Mouse (Mus musculus) thymus, postnatal 4 days (tissue): ENCODE data around the gene Lin7c.

Experiments used
- DNase-seq: peaks from one replicate; pipeline ENCODE4 v3.0.0; 2021

The Lin7c gene

DNA sequence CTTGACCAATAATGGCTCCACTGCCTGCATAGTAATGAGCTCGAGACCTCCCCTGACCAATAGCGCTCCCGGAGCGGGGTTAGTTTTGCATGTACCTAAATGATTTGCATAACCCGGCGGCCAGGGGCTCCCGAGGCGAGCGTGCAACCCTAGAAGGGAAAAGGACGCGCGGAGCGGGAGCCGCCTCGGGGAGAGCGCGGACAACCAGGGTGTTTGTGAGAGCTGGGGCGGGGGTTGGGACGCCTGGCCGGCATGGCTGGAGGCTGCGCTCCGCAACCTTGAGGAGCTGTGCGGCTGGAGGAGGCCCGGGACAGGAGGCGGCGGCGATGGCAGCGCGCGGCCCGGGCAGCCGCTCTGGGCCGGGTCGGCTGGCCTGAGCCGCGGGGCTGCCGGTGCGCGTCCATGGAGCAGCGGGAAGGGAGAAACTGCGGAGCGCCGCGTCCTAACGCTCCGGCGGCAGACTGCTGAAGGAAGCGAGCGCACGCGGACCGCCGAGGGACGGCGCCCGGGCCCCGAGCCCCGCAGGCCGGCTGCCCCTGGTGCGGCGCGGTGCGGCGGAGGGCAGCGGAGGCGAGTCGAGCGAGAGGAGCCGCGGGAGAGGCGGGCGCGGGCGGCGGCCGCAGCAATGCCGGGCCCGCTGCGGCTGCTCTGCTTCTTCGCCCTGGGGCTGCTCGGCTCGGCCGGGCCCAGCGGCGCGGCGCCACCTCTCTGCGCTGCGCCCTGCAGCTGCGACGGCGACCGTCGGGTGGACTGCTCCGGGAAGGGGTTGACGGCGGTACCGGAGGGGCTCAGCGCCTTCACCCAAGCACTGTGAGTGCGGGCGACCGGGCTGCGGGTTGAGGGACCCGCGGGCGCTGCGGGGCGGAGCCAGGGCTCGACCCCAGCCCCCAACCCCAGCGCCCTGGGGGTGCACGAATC is 27.1 kb downstream of the Lin7c start, which contains the start of gene Lgr4:
Gene Lgr4 (plus strand): TSS at position 152 of the 918 bp plus-strand sequence.
- DNase-seq: peak; percentile 86

DNA sequence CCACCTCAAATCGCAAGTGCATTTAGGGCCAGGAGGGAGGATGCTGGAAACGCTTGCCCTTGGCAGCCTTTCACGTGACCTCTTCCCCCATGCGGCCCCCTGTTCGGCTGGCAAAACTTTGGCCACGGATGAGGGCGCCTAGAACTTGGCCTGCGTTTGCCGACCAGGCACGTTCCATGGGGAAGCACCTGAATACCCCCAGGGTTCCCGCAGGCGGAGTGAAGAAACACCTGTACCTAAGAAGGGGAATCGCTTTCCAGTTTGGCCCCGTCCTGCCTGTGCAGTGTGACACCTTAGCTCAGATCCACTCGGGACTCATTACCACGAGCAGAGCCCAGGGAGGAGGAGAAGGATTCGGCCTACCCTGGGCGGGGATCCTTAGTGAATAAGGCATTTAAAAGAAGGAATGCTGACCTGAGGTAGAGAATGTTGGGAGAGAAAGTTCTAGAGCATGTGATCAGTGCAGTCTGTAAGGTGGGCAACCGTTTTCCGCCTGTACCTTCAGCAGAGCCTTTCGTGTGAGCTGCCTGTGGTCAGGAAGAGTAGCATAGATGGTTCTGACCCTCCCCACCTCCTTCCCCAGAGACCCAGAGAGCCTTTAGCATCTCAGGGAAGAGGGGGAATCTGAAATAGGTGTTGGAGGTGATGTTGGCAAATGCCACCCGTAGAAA is 28.1 kb downstream of the Lin7c start:
- DNase-seq: no peak

DNA sequence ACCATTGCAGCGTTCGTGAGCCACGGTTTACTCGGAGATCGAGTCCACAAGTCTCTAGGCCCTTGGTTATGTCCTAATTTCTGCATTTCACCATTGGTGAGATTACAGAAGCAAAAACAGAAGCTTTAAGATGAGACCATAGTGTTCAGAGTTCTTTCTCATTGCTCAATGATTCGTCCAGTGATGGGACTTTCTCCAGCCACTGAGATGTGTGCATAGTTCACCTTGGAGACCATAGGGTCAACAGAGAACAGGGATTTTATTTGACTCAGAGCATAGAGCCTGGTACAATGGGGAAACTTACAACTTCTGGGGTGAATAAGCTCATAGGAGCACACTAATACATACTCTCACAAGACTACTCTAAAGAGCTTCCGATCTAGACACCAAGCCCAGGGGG is 29.8 kb downstream of the Lin7c start:
- DNase-seq: no peak

DNA sequence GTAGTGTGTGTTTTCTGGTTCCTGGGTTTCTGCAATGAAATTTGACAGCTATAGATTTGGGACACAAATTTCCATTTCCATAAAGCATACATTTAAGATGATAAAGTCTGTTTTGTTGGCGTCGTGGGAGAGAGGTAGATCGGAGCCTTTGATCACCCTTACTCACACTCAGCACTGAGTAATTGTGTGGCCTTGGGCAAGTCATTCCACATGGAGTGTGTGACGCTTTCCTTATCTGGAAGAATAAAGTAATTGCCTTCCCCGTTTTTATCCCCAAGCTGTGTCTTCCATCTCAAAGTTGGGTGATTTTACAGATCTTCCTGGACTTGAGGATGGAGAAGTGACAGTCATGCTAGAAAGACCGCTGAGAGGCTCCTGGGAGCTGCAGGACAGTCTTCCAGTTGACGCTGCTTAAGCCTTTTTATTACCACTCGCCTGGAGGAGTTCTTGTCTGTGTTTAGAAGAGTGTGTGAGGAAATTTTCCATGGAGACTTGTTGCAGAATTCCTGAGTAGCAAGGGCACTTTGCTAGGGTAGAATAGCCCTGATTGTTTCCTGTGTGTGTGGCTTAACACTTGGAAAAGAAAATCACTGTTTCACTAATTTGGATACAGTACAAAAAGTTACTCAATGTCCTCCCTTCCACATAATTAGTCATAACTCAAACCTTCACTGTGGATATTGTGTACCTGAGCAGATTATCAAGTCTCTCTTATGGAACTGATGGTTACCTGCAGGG is 30.8 kb downstream of the Lin7c start:
- DNase-seq: no peak

DNA sequence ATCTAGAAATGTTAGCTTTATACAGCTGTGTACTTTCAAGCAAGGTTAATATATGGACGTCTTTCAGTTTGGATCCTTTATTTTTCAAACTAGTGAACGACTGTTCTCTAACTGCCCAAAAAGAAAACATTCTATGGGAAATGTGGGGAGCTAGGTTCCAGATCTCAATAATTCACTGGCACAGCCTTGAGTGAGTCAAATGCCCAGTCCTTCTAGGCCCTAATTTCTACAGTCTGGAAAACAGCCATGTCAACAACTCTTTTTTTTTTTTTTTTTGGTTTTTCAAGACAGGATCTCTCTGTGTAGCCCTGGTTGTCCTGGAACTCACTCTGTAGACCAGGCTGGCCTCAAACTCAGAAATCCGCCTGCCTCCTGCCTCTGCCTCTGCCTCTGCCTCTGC is 31.7 kb downstream of the Lin7c start:
- no peak for DNase-seq

DNA sequence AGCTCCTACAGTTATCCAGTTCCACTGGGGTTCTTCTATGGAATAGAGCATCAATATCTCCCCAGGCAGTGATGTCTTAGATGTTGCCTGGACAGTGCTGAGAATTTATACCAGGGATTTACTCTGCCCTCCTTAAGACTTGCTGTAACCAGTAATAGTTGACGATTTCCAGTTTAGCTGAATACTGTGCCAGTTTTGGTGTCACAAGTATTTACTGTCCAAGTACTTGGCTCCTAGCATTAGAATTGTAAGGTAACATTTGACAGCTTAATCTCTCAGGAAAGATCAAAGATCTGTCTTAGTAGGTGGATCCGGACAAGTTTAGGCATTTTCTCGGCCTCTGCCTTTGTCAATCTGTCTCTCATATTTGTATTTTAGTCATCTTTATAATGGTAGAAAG is 32.4 kb downstream of the Lin7c start:
- no peak for DNase-seq

DNA sequence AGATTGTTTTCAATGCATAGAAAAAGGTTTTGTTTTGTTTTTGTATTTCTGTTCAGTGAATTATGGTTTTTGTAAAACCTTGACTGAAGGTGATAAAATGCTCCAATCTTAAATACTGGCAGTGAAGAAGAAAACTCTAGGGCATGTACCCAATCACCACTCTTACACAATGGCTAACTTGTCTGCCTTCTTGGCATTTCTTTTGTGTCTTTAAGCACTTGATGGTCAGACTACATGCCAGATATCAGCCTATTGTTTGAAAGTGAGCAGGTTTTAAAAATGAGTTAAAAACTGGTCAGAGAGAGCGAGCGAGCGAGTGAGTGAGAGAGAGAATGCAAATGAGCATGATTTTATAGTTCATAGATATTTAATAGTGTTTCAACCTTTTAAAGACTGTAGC is 33.3 kb downstream of the Lin7c start:
- DNase-seq: no peak

DNA sequence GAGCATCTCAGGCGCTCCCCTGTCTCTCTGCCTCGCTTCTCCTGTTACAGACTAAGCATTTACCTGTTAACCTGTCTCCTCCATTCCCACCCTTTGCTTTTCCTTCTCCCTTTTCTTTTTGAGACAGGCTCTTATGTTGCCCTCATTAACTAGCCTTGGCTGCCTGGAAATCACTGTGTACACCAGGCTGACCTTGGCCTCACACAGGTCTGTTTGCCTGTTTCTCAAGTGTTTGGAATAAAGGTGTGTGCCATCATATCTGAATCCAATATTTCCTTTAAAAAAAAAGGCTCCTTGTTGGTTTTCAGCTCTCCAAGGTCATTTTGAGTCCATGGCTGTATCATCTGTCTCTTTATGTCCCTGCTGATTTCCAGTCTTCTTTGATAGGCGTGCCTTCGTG is 36.3 kb downstream of the Lin7c start:
- no peak for DNase-seq

DNA sequence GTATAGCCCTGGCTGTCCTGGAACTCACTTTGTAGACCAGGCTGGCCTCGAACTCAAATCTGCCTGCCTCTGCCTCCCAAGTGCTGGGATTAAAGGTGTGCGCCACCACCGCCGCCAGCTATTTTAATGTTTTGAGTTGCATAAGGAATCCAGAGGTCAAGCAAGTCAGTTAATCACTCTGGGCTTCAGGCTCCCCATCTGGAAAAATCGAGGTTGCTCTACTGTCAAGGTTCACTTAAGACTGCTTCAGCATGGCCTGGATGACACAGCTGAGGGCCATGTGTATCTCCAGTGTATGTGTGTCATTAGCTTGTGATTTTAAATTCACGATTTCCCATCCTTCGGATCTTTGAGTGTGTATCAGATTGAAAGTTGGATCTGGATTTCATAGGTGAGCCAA is 36.8 kb downstream of the Lin7c start:
- DNase-seq: no peak

DNA sequence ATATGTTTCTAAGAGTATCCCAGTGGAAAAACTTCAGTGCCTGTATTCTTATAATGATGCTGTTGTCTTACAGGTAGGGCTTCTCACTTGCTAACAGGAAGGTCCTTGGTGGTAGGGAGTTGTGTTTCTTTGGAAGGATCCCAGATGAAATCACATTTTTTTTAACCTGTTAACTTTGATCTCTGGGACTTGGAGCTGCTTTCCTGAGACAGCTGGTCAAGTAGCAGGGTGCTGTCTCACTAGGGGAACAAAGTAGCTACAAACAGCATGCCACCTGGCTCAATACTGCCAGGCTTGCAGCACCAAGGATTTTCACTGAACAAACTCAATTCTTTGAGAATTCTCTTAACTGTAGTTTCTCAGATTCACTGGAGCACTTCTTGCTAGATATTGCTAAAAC is 37.2 kb downstream of the Lin7c start:
- no peak for DNase-seq

DNA sequence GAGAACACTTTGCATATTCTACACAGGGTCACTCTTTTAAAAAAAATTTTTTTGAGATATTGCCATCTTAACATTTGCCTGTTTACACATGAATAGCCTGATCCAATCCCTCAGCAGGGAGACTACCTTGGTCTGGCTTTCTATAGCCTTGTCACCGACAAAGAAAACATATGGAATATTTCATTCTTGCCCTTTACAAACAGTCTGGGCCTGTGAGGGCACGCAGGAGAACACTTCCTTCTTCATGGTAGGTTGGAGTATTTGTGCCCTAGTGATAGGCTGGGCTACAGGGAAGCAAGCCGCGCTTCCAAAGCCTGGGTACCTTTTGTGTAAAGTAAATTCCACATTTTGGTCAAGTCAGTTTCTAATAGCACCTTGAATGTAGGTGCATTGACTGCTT is 38.1 kb downstream of the Lin7c start:
- no peak for DNase-seq

DNA sequence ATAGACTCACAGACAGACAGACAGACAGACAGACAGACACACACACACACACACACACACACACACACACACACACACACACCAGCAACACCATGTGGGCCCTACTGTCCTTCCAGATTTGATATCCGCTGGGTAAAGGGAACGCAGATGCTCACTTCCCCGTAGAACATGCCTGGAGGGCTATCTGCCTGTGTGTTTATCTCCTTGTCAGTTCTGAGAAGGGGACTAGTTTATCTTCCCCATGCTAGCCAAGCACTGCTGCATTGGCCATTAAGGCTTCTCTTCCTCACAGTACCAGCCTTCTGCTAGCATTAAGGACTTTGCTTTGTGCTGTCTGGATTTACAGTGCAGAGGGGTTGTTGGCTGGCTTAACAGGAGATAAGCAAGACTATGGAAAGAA is 38.6 kb downstream of the Lin7c start:
- no peak for DNase-seq

DNA sequence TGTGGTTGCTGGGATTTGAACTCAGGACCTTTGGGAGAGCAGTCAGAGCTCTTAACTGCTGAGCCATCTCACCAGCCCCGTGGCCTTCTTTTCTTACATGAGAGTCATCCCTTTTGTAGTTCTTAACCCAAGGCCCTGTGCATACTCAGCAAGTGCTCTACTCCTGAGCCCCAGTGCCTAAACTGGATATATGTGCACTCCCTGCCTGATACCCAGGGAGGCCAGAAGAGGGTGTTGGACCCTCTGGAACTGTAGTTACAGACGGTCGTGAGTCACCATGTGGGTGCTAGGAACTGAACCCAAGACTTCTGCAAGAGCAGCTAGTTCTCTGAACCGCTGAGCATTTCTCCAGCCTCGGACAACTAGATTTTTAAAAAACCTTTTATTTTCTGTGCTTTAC is 39.7 kb downstream of the Lin7c start:
- no peak for DNase-seq

DNA sequence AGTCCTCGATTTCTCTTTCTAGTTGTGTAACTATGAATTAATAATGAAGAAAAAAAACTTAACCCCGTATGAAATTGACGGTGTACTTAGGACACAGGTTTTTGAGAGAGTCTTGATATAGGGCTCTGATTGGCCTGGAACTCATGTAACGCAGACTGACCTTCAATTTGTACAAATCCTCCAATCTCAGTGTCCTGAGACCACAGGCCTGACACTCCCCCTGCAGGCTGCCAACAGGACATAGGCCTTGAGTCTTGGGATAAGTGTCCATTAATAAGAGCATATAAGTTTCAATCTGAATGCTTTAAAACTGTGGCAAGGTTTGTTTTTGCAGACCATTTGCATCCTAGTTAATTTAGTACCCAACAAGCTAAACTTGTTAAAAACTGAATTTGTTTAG is 40.1 kb downstream of the Lin7c start:
- DNase-seq: no peak

DNA sequence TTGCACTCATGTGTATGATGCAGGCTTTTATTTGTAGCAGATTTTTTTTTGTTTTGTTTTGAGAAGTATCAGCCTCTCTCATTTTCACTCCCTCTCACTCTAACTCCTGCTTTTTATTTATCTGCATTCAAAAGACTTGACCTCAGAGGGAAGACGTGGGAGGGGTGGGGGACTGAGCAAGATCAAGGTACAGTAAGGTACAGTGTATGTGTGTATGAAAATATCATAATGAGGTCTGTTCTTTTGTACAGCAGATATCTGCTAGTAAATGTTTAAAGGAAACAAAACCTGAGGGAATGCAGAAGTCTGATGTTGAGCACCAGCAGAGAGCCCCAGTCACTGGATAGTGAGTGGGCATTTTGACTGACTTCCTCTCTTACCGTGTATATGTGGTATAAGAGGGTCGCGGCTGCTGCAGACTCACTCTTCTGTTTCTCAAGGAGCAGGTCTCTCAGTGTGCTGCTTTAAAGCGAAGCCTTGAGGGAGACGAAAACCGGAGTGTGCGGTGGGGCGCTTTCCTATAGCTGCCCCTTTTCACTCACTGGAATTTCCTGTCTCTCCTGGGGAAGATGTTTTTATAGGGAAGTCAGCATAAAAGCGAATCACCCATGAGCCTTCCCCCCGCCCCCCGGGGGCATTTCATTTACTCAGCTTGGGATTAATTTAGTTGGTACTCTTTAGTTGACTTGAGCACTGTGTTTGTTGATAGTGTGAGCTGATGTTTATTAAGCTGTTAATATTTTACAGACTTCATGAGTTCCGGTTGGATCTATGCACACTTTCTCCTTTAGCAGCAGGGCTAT is 41.5 kb downstream of the Lin7c start:
- no peak for DNase-seq

DNA sequence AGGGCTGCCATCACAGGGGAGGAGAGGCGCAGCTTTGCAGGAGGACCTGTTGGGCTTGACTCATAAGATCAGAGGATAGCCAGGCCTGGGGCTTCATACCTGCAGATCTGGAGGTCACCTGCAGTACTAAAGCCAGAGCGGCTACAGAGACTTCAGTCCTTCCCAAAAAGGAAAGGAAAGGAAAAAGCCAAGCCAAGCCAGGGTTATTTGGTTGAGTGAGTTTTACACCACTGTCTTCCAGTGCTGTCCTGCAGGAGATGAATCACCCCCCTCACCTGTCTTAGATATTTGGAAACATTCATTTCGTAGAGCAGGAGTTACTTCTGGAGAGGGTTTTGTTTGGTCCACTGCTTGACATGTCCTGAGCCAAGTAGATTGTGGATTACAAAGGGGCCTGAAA is 42.5 kb downstream of the Lin7c start:
- no peak for DNase-seq

DNA sequence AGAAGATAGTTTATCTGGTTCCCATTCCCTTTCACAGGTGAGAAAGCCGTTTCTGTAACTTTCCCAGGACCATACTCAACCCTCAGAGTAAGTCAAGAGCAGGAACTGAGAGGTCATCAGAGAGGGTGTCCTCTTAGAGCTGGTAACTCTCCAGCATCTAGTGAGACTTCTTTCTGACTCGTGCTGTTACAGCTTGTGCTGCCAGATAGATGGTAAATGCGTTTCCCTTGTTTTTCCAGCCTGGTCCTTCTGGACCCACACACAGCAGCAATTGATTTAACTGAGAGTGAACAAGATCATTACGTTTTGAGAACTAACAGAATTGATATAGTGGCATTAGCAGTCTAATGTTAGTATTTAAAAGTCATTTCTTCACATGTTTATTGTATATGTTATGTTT is 43.4 kb downstream of the Lin7c start:
- DNase-seq: no peak

DNA sequence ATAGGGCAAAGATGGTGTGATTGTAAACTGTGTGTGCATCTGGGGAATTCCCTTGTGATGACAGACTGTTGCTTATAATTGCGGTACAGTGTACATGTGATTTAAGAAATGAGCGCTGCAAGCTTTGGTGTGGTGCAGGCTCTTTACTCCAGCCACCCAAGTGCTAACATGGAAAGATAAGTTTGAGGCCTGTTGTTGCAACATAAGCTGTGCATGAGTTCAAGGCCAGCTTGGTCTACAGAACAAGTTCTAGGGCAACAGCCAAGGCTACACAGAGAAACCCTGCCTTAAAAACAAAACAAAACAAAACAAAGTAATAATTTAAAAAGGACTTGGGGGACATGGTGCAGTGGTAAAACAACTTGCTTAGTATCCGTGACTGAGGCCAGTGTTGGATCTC is 44.5 kb downstream of the Lin7c start:
- no peak for DNase-seq

DNA sequence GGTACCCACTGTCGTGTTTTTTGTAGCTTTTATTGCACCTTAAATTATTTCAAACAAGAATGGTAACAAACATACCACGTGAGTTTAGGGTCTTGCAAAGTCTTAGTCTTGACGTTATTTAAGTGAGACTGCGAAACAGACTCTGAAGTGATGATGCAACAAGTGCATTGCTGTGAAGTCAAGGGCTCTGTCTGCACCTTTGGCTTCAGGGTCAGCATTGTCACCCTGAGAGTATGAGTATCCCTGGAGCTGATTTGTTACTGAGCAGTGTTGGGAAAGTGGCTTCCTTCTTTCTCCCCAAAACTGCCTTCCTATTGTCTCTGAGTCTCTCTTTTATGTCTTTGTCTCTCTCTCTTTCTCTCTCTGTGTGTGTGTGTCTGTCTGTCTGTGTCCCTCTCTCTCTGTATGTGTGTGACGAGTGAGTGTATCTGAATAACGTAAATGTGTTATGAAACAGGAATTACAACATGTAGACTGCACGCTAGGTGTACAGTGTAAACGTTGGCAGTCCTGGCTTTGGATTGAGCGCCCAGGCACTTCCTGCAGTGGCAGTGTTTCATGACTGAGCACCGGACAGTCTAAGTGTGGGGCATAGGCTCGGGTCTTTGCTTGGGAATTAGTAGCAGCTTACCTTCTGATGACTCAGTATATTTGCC is 45.2 kb downstream of the Lin7c start:
- DNase-seq: no peak

DNA sequence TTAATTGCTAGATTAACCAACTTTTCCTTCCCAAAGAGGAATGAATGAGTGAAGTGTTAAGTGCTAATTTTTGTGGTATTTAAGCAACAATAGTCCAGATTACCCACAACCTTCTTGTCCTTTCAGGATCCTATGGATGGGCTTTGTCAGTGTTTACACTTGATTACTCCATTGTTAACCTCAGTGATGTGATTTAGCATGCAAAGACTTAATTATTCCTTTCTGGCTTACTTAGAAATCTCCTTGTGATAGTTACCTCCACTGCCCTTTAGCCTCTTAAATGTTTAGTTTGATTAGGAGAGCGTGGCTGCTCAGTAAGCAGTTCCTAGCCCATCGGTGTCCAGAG is 45.7 kb downstream of the Lin7c start:
- no peak for DNase-seq

DNA sequence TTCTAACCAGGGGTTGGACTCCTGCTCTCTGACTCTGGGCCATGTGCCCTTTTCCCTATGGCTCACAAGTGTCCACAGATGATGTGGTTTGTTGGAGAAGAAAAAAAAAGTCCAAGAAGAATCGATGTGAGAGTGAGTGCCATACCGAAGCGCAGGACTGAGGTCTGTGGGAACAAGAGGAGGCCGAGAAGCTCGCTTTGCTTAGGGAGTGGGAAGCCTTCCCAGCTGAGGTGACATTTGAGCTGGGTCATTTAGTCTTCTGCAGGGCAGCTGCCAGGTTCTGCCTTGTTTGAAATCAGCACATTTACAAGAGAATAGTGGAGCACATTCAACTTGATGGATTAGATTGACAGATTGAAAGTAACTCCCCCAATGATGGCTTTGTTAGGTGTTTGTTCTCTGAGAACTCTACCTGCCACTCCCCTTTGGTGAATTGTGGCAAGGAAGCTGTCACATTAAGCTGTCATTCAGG is 51.4 kb downstream of the Lin7c start:
- no peak for DNase-seq
